Mouse (Mus musculus): ENCODE results near the gene Irak2.

Irak2 gene

GRCm38 (mm10) chr6:113642605-113643004 lies 4.3 kb downstream of the Irak2 start:
- no peak for DNase-seq

DNA sequence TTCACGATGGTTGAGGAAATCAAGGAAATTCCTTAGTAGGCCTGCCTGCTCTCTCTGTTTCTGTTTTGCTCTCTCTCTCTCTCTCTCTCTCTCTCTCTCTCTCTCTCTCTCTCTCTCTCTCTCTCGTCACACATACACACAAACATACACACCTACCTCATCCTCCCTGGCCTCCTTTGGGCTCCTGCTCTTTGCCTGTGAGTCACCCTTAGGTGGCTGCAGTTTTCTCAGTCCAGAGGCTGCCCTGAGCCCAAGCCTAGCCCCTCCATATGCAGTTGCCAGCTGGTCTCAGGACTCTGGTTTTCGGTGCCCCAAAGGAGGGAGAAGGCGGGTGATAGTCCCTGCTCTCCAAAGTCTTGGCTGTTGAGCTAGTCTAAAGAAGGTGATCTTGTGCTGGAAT lies 4.8 kb downstream of the Irak2 start:
- DNase-seq: no peak

GRCm38 (mm10) chr6:113643967-113644366 lies 5.7 kb downstream of the Irak2 start:
- no peak for DNase-seq

DNA sequence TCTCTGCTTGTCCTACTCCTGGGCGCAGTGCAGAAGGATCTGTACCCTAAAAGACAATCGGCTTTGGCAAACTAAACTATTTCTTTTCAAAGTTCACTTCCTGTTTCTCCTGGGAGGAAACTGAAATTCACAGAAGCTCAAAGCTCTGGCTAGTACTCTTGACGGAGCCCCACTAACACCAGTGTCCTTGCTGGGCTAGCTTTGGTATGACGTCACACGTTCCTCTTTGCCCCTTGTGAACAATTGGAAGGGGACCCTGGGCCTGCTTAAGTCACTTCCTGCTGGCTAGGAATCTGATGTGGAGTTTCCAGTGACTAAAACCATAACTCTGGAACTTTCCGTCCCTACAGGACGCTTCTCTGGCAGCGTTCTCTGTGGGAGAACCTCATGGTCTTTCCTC lies 6.5 kb downstream of the Irak2 start:
- no peak for DNase-seq

- no peak for DNase-seq
Observed at GRCm38 (mm10) chr6:113649346-113650196, 11.3 kb downstream of the Irak2 start.

GRCm38 (mm10) chr6:113650197-113650640 lies 12.0 kb downstream of the Irak2 start:
- DNase-seq: no peak

GRCm38 (mm10) chr6:113651626-113652025 lies 13.4 kb downstream of the Irak2 start:
- DNase-seq: no peak

GRCm38 (mm10) chr6:113653551-113653950 lies 15.3 kb downstream of the Irak2 start:
- DNase-seq: no peak

GRCm38 (mm10) chr6:113654102-113654501 lies 15.8 kb downstream of the Irak2 start:
- no peak for DNase-seq

DNA sequence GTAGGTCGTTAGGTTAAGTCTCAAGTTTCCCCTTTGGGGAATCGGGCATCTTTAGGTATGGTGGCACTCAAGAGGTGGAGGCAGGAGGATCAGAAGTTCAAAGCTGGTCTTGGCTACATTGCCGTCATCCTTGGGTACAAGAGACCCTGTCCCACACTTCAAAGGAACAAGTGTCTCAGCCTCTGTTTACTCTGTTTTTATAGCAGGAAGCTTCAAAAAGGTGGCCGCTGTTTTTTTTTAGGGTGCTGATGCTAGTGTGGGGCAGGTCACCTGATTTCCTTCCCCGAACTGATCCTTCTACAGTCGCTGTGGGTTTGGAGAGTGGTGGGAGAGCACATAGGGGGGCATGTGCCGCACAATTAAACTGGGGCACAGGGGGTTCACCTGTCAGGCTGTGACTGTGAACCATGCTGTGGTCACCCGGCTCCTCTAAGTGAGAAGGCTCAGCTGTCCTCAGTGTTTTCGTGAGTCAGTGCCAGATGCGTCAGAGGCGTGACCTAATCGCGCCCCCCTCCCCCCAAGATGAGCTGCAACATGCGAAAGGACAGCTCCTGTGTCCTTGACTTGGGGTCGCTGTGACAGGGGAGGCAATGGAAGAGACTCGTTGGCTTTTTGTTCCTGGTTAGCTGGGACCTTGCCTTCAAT lies 16.6 kb downstream of the Irak2 start:
- no peak for DNase-seq

DNA sequence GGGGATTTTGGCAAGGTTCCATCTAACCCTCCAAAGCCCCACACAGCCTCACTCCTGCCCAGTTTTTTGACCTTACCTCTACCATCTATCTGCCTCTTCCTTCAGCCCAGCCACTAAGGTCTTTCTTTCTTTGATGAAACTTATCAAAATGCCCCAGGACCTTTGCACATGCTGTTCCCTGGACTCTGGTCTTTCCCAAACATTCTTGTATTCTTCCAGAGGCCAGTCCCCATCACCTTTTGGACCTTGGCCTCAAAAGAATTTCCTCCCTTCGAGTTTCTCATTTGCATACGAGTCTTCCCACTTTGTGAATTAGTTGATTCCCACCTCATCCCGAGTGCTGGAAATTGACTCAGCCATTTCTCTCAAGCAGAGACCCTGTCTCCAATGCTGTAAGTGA lies 17.2 kb downstream of the Irak2 start:
- DNase-seq: no peak

GRCm38 (mm10) chr6:113656847-113657246 lies 18.6 kb downstream of the Irak2 start:
- DNase-seq: no peak

DNA sequence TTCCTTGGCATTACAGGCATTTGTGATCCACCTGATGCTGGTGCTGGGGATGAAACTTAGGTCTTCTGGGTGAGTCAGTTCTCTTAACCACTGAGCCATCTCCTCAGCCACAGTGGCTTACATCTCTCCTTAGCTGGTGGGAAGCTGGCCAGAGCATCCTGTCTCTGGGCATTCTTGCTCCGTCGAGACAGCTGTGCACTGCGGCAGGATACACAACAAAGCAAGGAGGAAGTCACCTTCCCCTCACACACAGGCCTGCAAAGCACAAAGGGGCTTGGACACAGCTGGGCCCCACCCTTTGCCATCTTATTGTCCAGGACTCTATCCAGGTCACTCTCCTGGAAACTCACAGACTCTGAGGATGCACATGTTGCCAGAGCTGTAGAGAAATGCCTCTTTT lies 20.0 kb downstream of the Irak2 start:
- DNase-seq: no peak

- no peak for DNase-seq
Observed at GRCm38 (mm10) chr6:113659648-113660491, 21.6 kb downstream of the Irak2 start.

DNA sequence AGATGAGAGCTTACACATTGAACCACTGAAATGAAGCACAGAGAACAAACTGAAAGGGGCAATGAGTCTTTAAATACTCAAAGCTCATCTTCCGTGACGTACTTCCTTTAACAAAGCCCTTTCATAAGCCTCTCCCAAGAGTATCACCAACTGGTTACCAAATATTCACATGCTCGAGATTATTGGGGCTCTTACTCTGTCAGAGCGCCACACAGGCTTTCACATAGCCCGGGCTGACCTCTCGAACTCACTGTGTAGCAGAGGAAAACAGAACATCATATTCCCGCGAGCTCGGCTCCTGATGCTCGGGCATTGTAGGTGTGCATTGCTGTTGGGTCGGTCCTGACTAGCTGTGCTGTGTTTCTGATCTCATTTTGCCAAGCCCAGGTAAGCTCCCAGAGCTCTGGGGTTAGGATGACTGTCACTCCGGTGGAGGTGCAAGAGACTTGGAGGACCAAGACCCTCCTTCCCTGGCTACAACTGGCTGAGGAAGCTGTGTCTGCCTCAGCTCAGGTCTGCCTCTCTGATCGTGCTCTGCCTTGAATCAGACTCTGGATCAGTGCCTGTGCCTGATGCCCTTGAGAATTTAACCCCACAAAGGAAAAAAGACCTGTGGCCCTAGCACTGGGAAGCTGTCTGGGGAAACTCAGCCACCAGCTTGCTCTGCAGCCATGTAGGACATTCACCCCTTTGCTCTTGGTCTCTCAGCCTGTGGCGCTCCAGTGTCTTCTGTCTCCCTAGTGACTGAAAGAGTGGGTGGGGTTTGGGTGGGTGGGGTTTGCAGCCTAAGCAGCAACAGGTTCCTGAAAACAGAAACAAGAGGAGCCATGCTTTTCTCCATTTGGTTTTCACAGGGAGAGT lies 22.5 kb downstream of the Irak2 start:
- DNase-seq: no peak

DNA sequence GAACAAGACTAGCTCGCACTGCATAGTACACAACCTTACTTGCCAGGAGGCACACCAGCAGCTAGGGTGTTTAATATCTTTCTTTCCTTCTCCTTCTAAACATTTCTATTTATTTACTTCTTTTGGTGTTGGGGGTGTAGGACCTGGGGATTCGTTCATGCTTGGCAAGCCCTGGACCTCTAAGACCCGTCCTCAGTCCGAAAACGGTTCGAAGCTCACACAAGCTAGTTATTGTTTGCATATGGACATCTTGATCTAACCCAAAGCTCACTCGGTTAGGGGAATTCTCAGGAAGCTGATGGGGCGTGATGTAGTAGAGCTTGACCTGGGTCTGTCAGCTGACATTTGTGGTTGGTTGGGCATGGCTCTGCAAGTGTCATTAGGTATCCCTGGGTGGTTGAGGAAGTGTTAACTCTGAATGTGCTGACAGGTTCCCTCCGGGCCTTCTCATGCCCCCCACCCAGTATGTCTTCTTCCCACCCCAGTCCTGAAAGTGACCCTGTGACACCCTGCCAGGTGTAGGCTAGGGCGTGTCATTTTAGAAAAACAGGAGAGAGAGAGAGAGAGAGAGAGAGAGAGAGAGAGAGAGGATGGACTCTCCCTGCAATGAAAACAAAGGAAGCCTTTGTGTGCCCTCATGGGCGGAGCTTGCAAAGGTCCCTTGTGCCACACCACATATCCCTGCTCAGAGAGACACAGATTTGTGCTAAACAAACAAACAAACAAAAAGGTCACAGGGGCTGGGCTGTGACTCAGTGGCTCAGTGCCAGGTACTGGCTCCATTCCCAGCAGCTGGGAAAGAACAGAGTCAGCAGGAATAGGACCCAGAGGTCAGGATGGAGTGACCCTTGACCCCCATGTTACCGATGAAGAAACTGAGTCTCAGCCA lies 23.3 kb downstream of the Irak2 start:
- DNase-seq: no peak

DNA sequence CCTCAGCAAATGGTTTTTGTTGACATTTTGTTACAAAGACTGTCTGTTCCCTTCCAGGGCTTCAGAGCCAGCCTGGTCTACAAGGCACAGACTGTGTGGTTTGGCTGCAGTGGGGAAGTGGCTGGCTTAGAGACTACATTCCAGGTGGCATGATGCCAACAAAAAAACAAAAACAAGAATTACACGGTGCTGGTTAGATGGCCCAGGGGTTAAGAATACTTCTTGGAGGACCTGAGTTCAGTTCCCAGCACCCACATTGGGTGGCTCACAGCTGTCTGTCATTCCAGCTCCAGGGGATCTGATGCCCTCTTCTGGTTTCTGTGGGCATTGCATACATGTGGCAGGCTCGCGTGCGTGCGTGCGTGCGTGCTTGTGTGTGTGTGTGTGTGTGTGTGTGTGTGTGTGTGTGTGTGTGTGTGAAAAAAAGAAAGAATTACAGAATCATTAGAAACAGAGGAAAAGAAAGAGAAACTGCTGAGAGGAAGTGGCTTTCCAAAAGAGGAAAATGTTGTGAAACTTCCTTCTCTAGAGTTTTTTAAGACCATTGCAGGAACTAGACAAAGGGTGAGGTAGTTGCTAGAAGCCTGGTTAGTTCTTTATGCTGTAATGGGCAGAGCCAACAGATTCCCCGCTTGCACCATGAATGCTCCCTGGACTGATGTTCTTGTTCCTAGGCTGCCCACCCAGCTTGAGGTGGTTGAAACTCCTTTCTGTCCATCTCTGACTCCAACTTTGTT lies 24.9 kb downstream of the Irak2 start:
- DNase-seq: no peak

DNA sequence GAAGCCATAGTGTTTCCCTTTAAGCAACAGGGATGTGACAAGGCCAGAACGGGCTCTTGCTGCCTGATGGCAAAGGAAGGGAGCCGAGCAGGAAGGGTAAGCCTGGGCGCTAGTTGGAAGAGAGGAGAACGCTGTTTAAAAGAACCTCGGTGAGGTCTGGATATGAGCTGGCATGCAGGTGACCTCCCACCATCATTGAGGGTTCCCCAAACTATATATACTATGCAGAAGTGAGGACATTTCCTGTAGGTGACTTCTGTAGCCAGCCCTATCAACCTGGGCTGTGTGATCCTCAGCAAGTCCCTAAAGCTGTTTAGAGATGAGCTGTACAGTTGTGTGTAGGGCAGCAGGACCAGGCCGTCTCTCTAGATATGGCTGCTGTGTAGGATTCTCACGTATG lies 26.0 kb downstream of the Irak2 start:
- DNase-seq: no peak

DNA sequence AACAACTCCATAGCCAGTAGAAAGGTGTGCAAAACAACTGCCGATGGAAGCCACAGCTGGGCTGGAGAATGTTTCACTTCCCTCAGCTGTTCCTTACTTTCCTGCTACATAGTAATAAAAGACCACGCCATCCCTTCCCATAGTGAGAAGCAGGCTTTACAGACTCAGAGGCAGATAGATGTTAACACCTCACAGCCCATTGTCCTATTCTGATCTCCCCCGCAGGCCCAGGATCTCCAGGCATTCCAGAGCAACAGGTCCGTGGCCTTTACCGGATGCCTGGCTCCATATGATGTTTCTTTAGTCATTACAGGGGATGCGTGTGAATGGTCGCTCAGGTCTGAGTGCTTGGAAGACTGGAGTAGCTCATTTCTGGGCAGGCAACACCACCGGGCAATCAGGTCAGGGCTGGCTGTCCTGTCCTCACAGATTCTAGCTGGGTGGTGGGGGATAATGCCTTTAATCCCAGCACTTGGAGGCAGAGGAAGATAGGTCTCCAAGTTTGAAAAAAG lies 29.4 kb downstream of the Irak2 start:
- no peak for DNase-seq
